Mouse (Mus musculus) urinary bladder, postnatal 10 days (tissue): ENCODE results near the gene Clip4.

Experiments
- DNase-seq: peaks from one replicate; pipeline ENCODE4 v3.0.0; 2022; ENCODE audit warnings: low spot score

Gene Clip4

DNA sequence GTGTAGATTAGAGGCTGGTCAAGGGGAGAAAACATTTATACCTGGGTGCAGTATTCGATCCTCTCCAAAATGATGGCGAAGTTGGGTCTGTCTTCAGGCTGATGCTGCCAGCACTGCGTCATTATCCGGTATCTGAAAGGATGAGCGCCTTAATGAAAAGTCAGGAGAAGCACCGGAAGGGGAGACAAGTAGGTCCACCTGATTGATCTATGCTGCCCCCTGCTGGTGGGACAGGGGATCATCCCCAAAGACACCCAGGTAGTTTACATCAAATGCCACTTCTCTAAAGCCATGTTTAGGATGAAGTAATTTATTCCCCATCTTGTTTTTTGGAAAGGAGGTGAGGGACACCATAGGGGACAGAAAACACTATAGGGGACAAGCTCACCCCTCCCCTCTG is 105.8 kb downstream of the Clip4 start:
- DNase-seq, result no peak

DNA sequence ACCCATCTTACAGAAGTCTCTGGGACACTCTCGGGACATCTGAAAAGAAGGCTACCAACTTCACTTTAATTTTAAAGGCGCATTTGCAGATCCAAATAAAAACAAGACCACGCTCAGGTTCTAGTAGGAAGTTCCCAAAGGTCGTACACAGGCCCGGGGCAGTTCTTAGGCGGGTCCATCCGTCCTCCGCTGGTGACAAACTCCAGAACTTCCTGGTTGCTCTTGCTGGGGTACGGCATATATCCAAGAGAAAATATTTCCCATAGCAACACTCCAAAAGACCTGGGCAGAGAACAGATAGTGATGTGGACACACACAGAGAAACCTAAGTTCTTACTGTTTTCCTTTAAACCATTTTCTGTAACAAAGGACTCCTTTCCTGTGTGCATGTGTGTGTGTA is 106.5 kb downstream of the Clip4 start:
- no peak for DNase-seq

DNA sequence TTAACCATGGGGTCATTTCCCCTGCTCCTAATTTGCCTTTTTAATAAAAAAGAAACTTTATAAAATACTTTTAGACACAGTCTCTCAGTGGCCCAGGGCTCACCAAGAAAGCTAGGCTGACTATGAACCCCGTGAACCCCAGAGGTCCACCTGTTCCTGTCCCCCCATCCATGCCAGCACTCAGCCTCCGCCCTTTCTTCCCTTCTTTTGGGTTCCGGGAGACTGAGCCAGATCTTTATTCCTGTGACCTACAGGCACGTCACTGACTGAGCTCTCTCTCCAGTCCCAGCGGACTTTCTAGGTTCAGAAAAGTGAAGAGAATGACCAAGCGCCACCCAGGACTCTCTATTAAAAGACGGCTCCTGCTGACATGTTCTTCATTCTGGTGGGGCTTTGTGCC is 107.2 kb downstream of the Clip4 start:
- DNase-seq, result no peak

DNA sequence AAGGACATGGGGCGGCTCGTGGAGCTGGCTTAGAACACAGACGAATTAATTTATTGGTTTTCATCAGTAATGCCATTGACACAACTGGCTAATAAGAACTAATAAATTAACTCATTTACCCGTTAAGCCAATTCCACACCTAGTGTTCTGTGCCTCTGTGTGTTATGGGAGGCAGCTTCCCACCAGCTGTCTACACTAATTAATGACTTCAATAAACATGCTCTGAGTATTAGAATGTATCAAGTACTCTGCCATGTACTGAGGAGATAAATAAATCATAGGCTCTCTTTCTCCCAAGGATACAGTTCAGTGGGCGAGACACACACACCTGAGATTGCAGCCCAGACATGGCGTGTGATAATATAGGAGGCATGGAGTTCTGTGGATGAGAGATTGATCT is 113.1 kb downstream of the Clip4 start:
- no peak for DNase-seq

DNA sequence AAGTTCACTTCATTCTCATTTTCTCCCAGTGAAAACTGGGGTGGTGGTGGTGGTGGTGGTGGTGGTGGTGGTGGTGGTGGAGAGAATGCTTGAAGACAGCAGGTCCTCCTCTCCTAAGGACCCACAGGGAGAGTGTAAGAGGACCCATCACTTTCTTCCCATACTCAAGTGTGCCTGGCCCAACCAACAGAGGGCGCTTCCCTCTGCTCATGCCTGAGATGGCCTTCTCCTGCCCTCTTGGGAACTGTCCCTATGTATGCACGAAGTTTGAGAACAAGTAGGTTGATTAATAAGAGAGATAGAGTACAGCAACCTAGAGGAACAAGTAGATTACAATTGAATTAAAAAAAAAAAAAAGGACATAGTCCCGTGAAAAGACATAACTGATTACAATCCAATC is 140.8 kb downstream of the Clip4 start:
- DNase-seq, result no peak

DNA sequence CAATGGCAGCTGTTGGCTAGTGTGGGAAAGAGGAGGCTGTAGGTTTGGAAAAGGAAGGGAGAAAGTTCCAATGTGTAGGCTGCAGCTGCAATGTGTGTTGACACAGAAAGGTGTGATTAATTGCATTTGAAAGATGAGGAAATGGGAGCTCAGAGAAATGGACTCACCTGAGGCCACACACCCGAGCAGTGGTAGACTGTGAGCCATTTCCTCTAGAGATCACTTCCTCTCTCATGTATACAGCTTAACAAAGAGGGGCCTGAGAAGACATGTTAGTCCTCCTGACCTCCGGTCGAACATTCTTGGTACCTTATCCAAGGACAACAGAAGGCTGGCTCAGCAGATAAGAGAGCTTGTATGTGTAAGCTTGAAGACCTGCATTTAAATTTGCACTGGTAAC is 144.9 kb downstream of the Clip4 start:
- no peak for DNase-seq
